Mouse (Mus musculus): ENCODE data around the gene Lbr. TPM values are rescaled to one million over a fixed set of nuclear protein-coding genes. Genes with fewer than 3 reads are reported as not detected.
A peak's percentile ranks its signal among the peaks of the same experiment; 100 is the strongest.

Lbr gene
- total and polyA plus RNA-seq, 2 experiments from 2014 or later: 29.1 to 39.8 TPM

DNA sequence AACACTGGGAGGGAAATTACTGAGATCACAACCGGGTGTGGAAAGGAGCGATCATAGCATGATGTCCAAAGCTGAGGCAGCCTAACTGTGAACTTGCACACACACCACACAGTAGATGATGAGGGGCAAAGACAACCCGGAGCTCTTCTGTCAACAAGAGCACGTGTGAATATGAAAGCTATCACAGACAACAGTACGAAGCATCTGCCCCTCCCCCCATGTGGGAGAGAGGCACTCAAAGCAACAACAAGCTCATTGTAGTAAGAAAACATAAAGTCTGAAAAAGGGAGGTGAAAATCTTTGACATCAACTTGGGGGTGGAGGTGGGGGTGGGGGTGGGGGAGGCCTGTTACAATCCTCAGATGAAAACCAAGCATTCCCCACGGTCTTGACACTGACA, 9.7 kb downstream of the Lbr start:
- 68% methylated on average over 6 of the region's 6 CpGs for WGBS
- no peaks in the 10 kb centered on the region for H3K4me1 ChIP-seq (ENCODE audit: insufficient read depth, low read length)
- DNase-seq (ENCODE audit: low spot score): no peak
- H3K4me3 ChIP-seq (ENCODE audit: low read length): no peak overlapping the region
- H3K27me3 ChIP-seq (ENCODE audit: insufficient read depth, low read length): no peaks in the 10 kb centered on the region
- TF ChIP-seq CTCF (IDR thresholded peaks at IDR 0.05; ENCODE audit: low read depth): no peak
- no peak overlapping the region for H3K4me2 ChIP-seq (ENCODE audit: low read depth, low read length)
- H3K9ac ChIP-seq (replicated peaks; ENCODE audit: low read length): no peak overlapping the region
- H3K9me3 ChIP-seq (ENCODE audit: low read length): no peaks in the 10 kb centered on the region
- H3K27ac ChIP-seq: no peak overlapping the region
- H3K36me3 ChIP-seq (ENCODE audit: insufficient read depth, low read length): peaks cover 30% of the 10 kb centered on the region
- ATAC-seq: no peak

- no peak for TF ChIP-seq CTCF (IDR thresholded peaks at IDR 0.05; ENCODE audit: low read depth)
- ATAC-seq: no peak
- no peak overlapping the region for H3K27ac ChIP-seq
- no peaks in the 10 kb centered on the region for H3K4me1 ChIP-seq (ENCODE audit: insufficient read depth, low read length)
- no peak overlapping the region for H3K4me3 ChIP-seq (ENCODE audit: low read length)
- 74% methylated on average over 5 of the region's 5 CpGs for WGBS
- no peaks in the 10 kb centered on the region for H3K27me3 ChIP-seq (ENCODE audit: insufficient read depth, low read length)
- peak; percentile 51 for DNase-seq (ENCODE audit: low spot score)
- no peak overlapping the region for H3K9ac ChIP-seq (replicated peaks; ENCODE audit: low read length)
- no peaks in the 10 kb centered on the region for H3K9me3 ChIP-seq (ENCODE audit: low read length)
- H3K4me2 ChIP-seq (ENCODE audit: low read depth, low read length): no peak overlapping the region
- H3K36me3 ChIP-seq (ENCODE audit: insufficient read depth, low read length): peaks cover 34% of the 10 kb centered on the region
These were observed 10.1 kb downstream of the Lbr start for GRCm38 (mm10) chr1:181832720-181833119.

DNA sequence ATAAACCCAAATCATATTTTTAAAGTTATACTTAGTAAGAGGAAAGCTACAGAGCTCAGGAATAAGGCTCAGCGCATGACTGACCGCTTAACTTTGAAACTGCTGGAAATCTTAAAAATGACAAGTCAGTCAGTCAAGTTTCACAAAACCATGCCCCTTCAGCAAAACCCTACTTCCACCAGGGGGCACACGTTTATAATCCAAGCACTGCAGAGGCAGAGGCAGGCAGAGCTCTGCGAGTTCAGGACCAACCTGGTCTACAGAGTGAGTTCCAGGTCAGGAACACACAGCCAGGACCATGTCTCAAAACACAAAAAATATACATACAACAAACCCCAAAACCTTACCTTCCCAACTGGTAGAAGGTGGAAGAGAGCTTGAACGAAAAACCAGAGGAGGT, 14.5 kb downstream of the Lbr start:
- H3K36me3 ChIP-seq (ENCODE audit: insufficient read depth, low read length): peaks cover 40% of the 10 kb centered on the region

DNA sequence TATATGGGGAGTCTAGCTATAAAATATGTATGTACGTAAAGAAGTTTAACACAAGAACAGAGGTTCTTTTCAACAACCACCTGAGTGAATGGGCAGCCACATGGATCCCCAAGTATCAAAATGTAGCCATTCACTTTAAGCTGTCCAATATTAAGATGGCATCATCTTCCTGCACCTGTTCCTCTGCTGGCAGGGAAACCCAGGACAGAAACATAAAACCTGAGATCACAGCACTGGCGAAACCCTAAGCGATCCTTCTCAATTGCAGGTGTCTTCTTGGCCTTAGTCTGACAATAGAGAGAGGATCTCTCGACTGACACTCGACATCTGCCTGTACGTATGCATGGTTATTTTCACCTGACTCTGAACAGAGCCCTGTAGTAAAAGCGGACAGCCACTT, 16.1 kb downstream of the Lbr start:
- Histone ChIP-seq H3K9me3 (ENCODE audit: low read length) (no peaks in the 10 kb centered on the region), H3K9ac (replicated peaks; ENCODE audit: low read length) (no peak overlapping the region), H3K4me1 (ENCODE audit: insufficient read depth, low read length) (no peaks in the 10 kb centered on the region), H3K36me3 (ENCODE audit: insufficient read depth, low read length) (peaks cover 47% of the 10 kb centered on the region), H3K27me3 (ENCODE audit: insufficient read depth, low read length) (no peaks in the 10 kb centered on the region), H3K4me3 (ENCODE audit: low read length) (no peak overlapping the region), H3K4me2 (ENCODE audit: low read depth, low read length) (no peak overlapping the region), H3K27ac (no peak overlapping the region)
- WGBS: 96% methylated on average over 7 of the region's 7 CpGs
- DNase-seq (ENCODE audit: low spot score): no peak
- no peak for TF ChIP-seq CTCF (IDR thresholded peaks at IDR 0.05; ENCODE audit: low read depth)
- no peak for ATAC-seq

More for the DNA sequence above, 14.5 kb downstream of the Lbr start:
- H3K4me2 ChIP-seq (ENCODE audit: low read depth, low read length): no peak overlapping the region
- H3K9ac ChIP-seq (replicated peaks; ENCODE audit: low read length): no peak overlapping the region
- peak; percentile 33; the same call in 1 of the 2 replicates for TF ChIP-seq CTCF (IDR thresholded peaks at IDR 0.05; ENCODE audit: low read depth)
- DNase-seq (ENCODE audit: low spot score) (no peak), ATAC-seq (no peak)
- H3K27ac ChIP-seq: no peak overlapping the region
- H3K27me3 ChIP-seq (ENCODE audit: insufficient read depth, low read length): no peaks in the 10 kb centered on the region
- H3K4me3 ChIP-seq (ENCODE audit: low read length): no peak overlapping the region
- no peaks in the 10 kb centered on the region for H3K9me3 ChIP-seq (ENCODE audit: low read length)
- WGBS: 93% methylated on average over 5 of the region's 5 CpGs
- H3K4me1 ChIP-seq (ENCODE audit: insufficient read depth, low read length): no peaks in the 10 kb centered on the region

DNA sequence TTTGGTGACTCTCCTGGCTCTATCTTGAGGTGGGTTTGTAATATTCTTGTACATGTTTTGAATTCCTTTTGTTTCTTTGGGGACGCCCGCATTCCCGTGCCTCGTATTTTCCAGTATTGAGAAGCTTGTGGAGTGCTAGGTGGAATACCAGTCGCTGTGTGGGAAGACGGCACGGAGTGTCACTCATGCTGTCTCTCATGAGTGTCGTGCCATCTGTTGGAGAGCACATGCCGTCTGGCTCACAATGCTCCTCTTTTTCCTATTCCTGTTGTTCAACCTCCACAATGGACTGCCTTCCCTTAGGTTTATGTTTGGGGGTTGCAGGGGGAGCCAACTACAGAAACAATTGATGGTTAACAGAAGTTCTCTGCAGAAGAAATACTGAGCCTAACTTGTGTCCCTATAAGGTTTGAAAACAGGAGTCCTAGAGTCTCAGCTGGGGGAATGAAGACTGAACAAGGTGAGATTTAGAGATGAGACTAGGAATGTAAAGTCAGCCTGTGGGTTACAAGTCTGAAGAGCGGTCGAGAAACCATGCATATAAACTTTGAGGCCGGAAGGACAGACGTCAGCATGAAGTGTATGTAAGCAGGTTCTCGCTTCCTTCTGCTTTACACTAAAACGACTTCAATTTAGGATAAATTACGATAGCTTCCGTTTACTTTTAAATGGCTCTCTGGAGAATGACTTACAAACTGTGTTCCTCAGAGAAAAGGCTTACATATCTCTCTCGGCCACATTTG, 31.2 kb downstream of the Lbr start:
- DNase-seq (ENCODE audit: low spot score): no peak
- H3K36me3 ChIP-seq (ENCODE audit: insufficient read depth, low read length): peaks cover 21% of the 10 kb centered on the region; the same call in 1 of the 2 replicates
- H3K4me1 ChIP-seq (ENCODE audit: insufficient read depth, low read length): no peaks in the 10 kb centered on the region
- ATAC-seq: no peak
- no peak overlapping the region for H3K4me2 ChIP-seq (ENCODE audit: low read depth, low read length)
- H3K9me3 ChIP-seq (ENCODE audit: low read length): no peaks in the 10 kb centered on the region
- WGBS: 81% methylated on average over 18 of the region's 18 CpGs
- no peaks in the 10 kb centered on the region for H3K27me3 ChIP-seq (ENCODE audit: insufficient read depth, low read length)
- no peak overlapping the region for H3K9ac ChIP-seq (replicated peaks; ENCODE audit: low read length)
- H3K4me3 ChIP-seq (ENCODE audit: low read length): no peak overlapping the region
- TF ChIP-seq CTCF (IDR thresholded peaks at IDR 0.05; ENCODE audit: low read depth): no peak
- no peak overlapping the region for H3K27ac ChIP-seq

DNA sequence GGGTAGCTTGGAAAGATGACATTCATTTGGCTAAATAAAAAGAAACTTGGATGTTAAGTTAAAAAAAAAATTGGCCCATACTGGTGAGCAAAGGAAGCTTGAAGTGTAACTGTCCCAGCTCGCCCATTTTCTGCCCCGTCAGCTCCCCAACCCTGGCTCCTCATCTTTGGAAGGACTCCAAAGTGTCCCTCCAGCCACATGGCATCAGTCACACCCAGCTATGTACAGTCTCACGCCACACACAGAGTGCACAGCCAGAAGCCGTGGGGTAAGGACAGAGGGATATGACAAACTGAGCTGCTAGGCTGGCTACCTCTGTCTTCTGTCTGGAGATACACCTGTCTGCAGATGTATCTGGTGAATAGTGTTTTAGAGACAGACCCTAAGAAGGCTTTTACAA, 42.2 kb downstream of the Lbr start:
- Histone ChIP-seq H3K4me2 (ENCODE audit: low read depth, low read length) (no peak overlapping the region), H3K4me1 (ENCODE audit: insufficient read depth, low read length) (no peaks in the 10 kb centered on the region), H3K27me3 (ENCODE audit: insufficient read depth, low read length) (no peaks in the 10 kb centered on the region), H3K4me3 (ENCODE audit: low read length) (no peak overlapping the region), H3K9ac (replicated peaks; ENCODE audit: low read length) (no peak overlapping the region), H3K27ac (no peak overlapping the region), H3K9me3 (ENCODE audit: low read length) (no peaks in the 10 kb centered on the region), H3K36me3 (ENCODE audit: insufficient read depth, low read length) (no peaks in the 10 kb centered on the region)
- DNase-seq (ENCODE audit: low spot score) (no peak), ATAC-seq (no peak)
- WGBS: 59% methylated on average over 4 of the region's 4 CpGs
- TF ChIP-seq CTCF (IDR thresholded peaks at IDR 0.05; ENCODE audit: low read depth): no peak

GRCm38 (mm10) chr1:181799911-181800310, 42.9 kb downstream of the Lbr start:
- Histone ChIP-seq H3K4me1 (ENCODE audit: insufficient read depth, low read length) (no peaks in the 10 kb centered on the region), H3K9me3 (ENCODE audit: low read length) (no peaks in the 10 kb centered on the region), H3K27me3 (ENCODE audit: insufficient read depth, low read length) (no peaks in the 10 kb centered on the region), H3K4me2 (ENCODE audit: low read depth, low read length) (no peak overlapping the region), H3K4me3 (ENCODE audit: low read length) (no peak overlapping the region), H3K9ac (replicated peaks; ENCODE audit: low read length) (no peak overlapping the region), H3K27ac (no peak overlapping the region), H3K36me3 (ENCODE audit: insufficient read depth, low read length) (no peaks in the 10 kb centered on the region)
- WGBS: 64% methylated on average over 3 of the region's 3 CpGs
- TF ChIP-seq CTCF (IDR thresholded peaks at IDR 0.05; ENCODE audit: low read depth): no peak
- no peak for ATAC-seq
- peak; percentile 22 for DNase-seq (ENCODE audit: low spot score)
